Mouse (Mus musculus): ENCODE measurements around the gene Proca1. TPM values are rescaled to one million over a fixed set of nuclear protein-coding genes. Genes with fewer than 3 reads are reported as not detected.

The Proca1 gene
- polyA plus RNA-seq, 1 experiment from 2014 or later: 2.9 TPM

- peaks cover 4% of the 10 kb centered on the region for H3K36me3 ChIP-seq
- peaks cover 27% of the 10 kb centered on the region for H3K4me1 ChIP-seq
- no peak overlapping the region for H3K4me3 ChIP-seq
- no peak overlapping the region for H3K27ac ChIP-seq
- 91% methylated on average over 14 of the region's 14 CpGs for WGBS
- no peak overlapping the region for H3K4me2 ChIP-seq (replicated peaks)
- H3K9ac ChIP-seq: no peak overlapping the region
- no peaks in the 10 kb centered on the region for H3K9me3 ChIP-seq
- ATAC-seq (ENCODE audit: low FRiP score, low read depth): no peak
- H3K27me3 ChIP-seq (replicated peaks): no peaks in the 10 kb centered on the region
These were observed 25.8 kb upstream of the Proca1 start for GRCm38 (mm10) chr11:78167257-78167959.

GRCm38 (mm10) chr11:78168541-78169468 lies 24.4 kb upstream of the Proca1 start:
- no peak for ATAC-seq (ENCODE audit: low FRiP score, low read depth)
- 66% methylated on average over 19 of the region's 19 CpGs for WGBS
- Histone ChIP-seq H3K4me1 (peaks cover 13% of the 10 kb centered on the region), H3K4me3 (no peak overlapping the region), H3K36me3 (no peaks in the 10 kb centered on the region), H3K9me3 (no peaks in the 10 kb centered on the region), H3K27ac (no peak overlapping the region), H3K27me3 (replicated peaks) (no peaks in the 10 kb centered on the region), H3K9ac (no peak overlapping the region), H3K4me2 (replicated peaks) (no peak overlapping the region)

GRCm38 (mm10) chr11:78170306-78170705 lies 22.9 kb upstream of the Proca1 start:
- no peak overlapping the region for H3K27ac ChIP-seq
- no peaks in the 10 kb centered on the region for H3K9me3 ChIP-seq
- H3K9ac ChIP-seq: no peak overlapping the region
- 95% methylated on average over 15 of the region's 15 CpGs for WGBS
- no peak overlapping the region for H3K4me2 ChIP-seq (replicated peaks)
- no peaks in the 10 kb centered on the region for H3K36me3 ChIP-seq
- H3K4me3 ChIP-seq: no peak overlapping the region
- no peaks in the 10 kb centered on the region for H3K27me3 ChIP-seq (replicated peaks)
- ATAC-seq (ENCODE audit: low FRiP score, low read depth): no peak
- peaks cover 11% of the 10 kb centered on the region for H3K4me1 ChIP-seq

- Histone ChIP-seq H3K4me3 (no peak overlapping the region), H3K9me3 (no peaks in the 10 kb centered on the region), H3K4me1 (peaks cover 6% of the 10 kb centered on the region; the same call in 1 of the 2 replicates), H3K27me3 (replicated peaks) (no peaks in the 10 kb centered on the region), H3K27ac (no peak overlapping the region), H3K4me2 (replicated peaks) (no peak overlapping the region), H3K36me3 (no peaks in the 10 kb centered on the region), H3K9ac (no peak overlapping the region)
- no peak for ATAC-seq (ENCODE audit: low FRiP score, low read depth)
- WGBS: 69% methylated on average over 4 of the region's 4 CpGs
These were observed 21.9 kb upstream of the Proca1 start for GRCm38 (mm10) chr11:78171328-78171727.

- Histone ChIP-seq H3K36me3 (no peaks in the 10 kb centered on the region), H3K27me3 (replicated peaks) (no peaks in the 10 kb centered on the region), H3K9me3 (no peaks in the 10 kb centered on the region), H3K4me2 (replicated peaks) (no peak overlapping the region), H3K4me3 (no peak overlapping the region), H3K27ac (no peak overlapping the region), H3K4me1 (peaks cover 10% of the 10 kb centered on the region), H3K9ac (no peak overlapping the region)
- ATAC-seq (ENCODE audit: low FRiP score, low read depth): no peak
- WGBS: 84% methylated on average over 16 of the region's 16 CpGs
These were observed 21.0 kb upstream of the Proca1 start for GRCm38 (mm10) chr11:78172034-78172747.

GRCm38 (mm10) chr11:78172748-78173383 lies 20.3 kb upstream of the Proca1 start:
- WGBS: 92% methylated on average over 19 of the region's 19 CpGs

GRCm38 (mm10) chr11:78174506-78174905 lies 18.7 kb upstream of the Proca1 start:
- peaks cover 1% of the 10 kb centered on the region; the same call in 1 of the 2 replicates for H3K36me3 ChIP-seq
- H3K9ac ChIP-seq: no peak overlapping the region
- H3K4me3 ChIP-seq: no peak overlapping the region
- no peak overlapping the region for H3K27ac ChIP-seq
- no peaks in the 10 kb centered on the region for H3K27me3 ChIP-seq (replicated peaks)
- ATAC-seq (ENCODE audit: low FRiP score, low read depth): no peak
- H3K4me2 ChIP-seq (replicated peaks): no peak overlapping the region
- peaks cover 31% of the 10 kb centered on the region for H3K4me1 ChIP-seq
- WGBS: 91% methylated on average over 3 of the region's 3 CpGs
- no peaks in the 10 kb centered on the region for H3K9me3 ChIP-seq

More at GRCm38 (mm10) chr11:78172748-78173383, 20.3 kb upstream of the Proca1 start:
- H3K36me3 ChIP-seq: no peaks in the 10 kb centered on the region
- peaks cover 17% of the 10 kb centered on the region for H3K4me1 ChIP-seq
- no peaks in the 10 kb centered on the region for H3K9me3 ChIP-seq
- no peak overlapping the region for H3K27ac ChIP-seq
- ATAC-seq (ENCODE audit: low FRiP score, low read depth): no peak
- no peak overlapping the region for H3K4me2 ChIP-seq (replicated peaks)
- no peak overlapping the region for H3K9ac ChIP-seq
- no peak overlapping the region for H3K4me3 ChIP-seq
- no peaks in the 10 kb centered on the region for H3K27me3 ChIP-seq (replicated peaks)

GRCm38 (mm10) chr11:78175771-78176401 lies 17.3 kb upstream of the Proca1 start:
- peaks cover 15% of the 10 kb centered on the region for H3K36me3 ChIP-seq
- H3K4me1 ChIP-seq: peaks cover 43% of the 10 kb centered on the region
- H3K4me3 ChIP-seq: peak overlapping the region; percentile 54
- no peaks in the 10 kb centered on the region for H3K9me3 ChIP-seq
- no peak for ATAC-seq (ENCODE audit: low FRiP score, low read depth)
- H3K27ac ChIP-seq: no peak overlapping the region
- H3K4me2 ChIP-seq (replicated peaks): peak overlapping the region; percentile 91
- 6% methylated on average over 9 of the region's 10 CpGs for WGBS
- H3K9ac ChIP-seq: peak overlapping the region; percentile 44
- H3K27me3 ChIP-seq (replicated peaks): no peaks in the 10 kb centered on the region

- no peaks in the 10 kb centered on the region for H3K27me3 ChIP-seq (replicated peaks)
- peak within 1 kb of the TSS; percentile 54 for H3K4me3 ChIP-seq
- under 1% methylated on average over 32 of the region's 32 CpGs for WGBS
- peaks cover 20% of the 10 kb centered on the region for H3K36me3 ChIP-seq
- H3K27ac ChIP-seq: no peak within 1 kb of the TSS
- H3K9ac ChIP-seq: peak within 1 kb of the TSS; percentile 72
- H3K4me2 ChIP-seq (replicated peaks): peak within 1 kb of the TSS; percentile 91
- H3K9me3 ChIP-seq: no peaks in the 10 kb centered on the region
- peaks cover 43% of the 10 kb centered on the region for H3K4me1 ChIP-seq
- ATAC-seq (ENCODE audit: low FRiP score, low read depth): 0 out of 2 replicates have a peak, but pooled peaks have one; percentile 27
These were observed 16.8 kb upstream of the Proca1 start, which contains the start of the genes Nek8 and Tlcd1 for GRCm38 (mm10) chr11:78176402-78176862. Gene Nek8, minus strand, starts transcription at chr11:78176675. Gene Tlcd1, plus strand, starts transcription at chr11:78176711.

- Histone ChIP-seq H3K36me3 (peaks cover 21% of the 10 kb centered on the region), H3K4me2 (replicated peaks) (peak overlapping the region; percentile 91), H3K27me3 (replicated peaks) (no peaks in the 10 kb centered on the region), H3K4me3 (peak overlapping the region; percentile 54), H3K9ac (peak overlapping the region; percentile 44; the same call in 1 of the 2 replicates), H3K9me3 (no peaks in the 10 kb centered on the region), H3K27ac (no peak overlapping the region), H3K4me1 (peaks cover 45% of the 10 kb centered on the region)
- WGBS: under 1% methylated on average over 23 of the region's 23 CpGs
- ATAC-seq (ENCODE audit: low FRiP score, low read depth): no peak
These were observed 16.3 kb upstream of the Proca1 start for GRCm38 (mm10) chr11:78176905-78177331.

GRCm38 (mm10) chr11:78177437-78177836 lies 15.8 kb upstream of the Proca1 start:
- H3K9ac ChIP-seq: 0 out of 2 replicates have a peak overlapping the region, but pooled peaks have one; percentile 72
- no peaks in the 10 kb centered on the region for H3K27me3 ChIP-seq (replicated peaks)
- 1% methylated on average over 10 of the region's 10 CpGs for WGBS
- peak overlapping the region; percentile 54 for H3K4me3 ChIP-seq
- no peak; the same call in 1 of the 2 replicates for ATAC-seq (ENCODE audit: low FRiP score, low read depth)
- H3K36me3 ChIP-seq: peaks cover 21% of the 10 kb centered on the region
- H3K4me1 ChIP-seq: peaks cover 50% of the 10 kb centered on the region
- peak overlapping the region; percentile 91 for H3K4me2 ChIP-seq (replicated peaks)
- no peak overlapping the region for H3K27ac ChIP-seq
- no peaks in the 10 kb centered on the region for H3K9me3 ChIP-seq

Measured in neural tube, embryonic 12.5 days (tissue).